ENCODE assay signal across 23 mouse cellular contexts in genomic region chr6:53853546-53853945, GRCm38 (mm10). TPM values are rescaled to one million over a fixed set of nuclear protein-coding genes. Genes with fewer than 3 reads are reported as not detected.
A peak's percentile ranks its signal among the peaks of the same experiment; 100 is the strongest.
DNase-seq lines count a peak whose midpoint lies in the region; ATAC-seq and TF ChIP-seq lines count a peak whose summit lies in the region.
"Had no signal": no experiment of that assay in that cellular context is flagged by ENCODE, and none has a peak within 500 bp of the region (broad histone marks: within the 10 kb centered on the region; RNA-seq: fewer than 3 reads in every experiment).

No protein-coding gene starts in this region.

- H3K36me3 ChIP-seq in hindbrain, postnatal 0 days (ENCODE audit: insufficient read depth, low read length): no peaks in the 10 kb centered on the region
- H3K36me3 ChIP-seq in hindbrain, embryonic 10.5 days: no peaks in the 10 kb centered on the region
- no peaks in the 10 kb centered on the region for H3K36me3 ChIP-seq in liver, embryonic 11.5 days (ENCODE audit: control insufficient read depth, insufficient read depth, low read length)
- no peaks in the 10 kb centered on the region for H3K36me3 ChIP-seq in liver, embryonic 12.5 days
- H3K36me3 ChIP-seq in kidney, embryonic 16.5 days (ENCODE audit: insufficient read depth, low read length): no peaks in the 10 kb centered on the region
- H3K36me3 ChIP-seq in stomach, embryonic 16.5 days (ENCODE audit: control insufficient read depth, insufficient read depth, low read length): no peaks in the 10 kb centered on the region
- H3K36me3 ChIP-seq: forebrain, embryonic 10.5 days; midbrain, embryonic 13.5 days; neural tube, embryonic 12.5 days had no signal

- H3K9ac ChIP-seq in hindbrain, postnatal 0 days (replicated peaks; ENCODE audit: low read length): no peak overlapping the region
- no peak overlapping the region for H3K9ac ChIP-seq in liver, embryonic 11.5 days (ENCODE audit: low read depth, low read length)
- H3K9ac ChIP-seq in liver, embryonic 12.5 days: no peak overlapping the region
- no peak overlapping the region for H3K9ac ChIP-seq in kidney, embryonic 16.5 days (replicated peaks; ENCODE audit: low read length)
- no peak overlapping the region for H3K9ac ChIP-seq in stomach, embryonic 16.5 days (ENCODE audit: low read length)
- H3K9ac ChIP-seq: hindbrain, embryonic 14.5 days; midbrain, embryonic 13.5 days; neural tube, embryonic 12.5 days had no signal

- ATAC-seq in hindbrain, postnatal 0 days: no peak
- ATAC-seq in liver, embryonic 11.5 days (replicated peaks; ENCODE audit: low FRiP score): no peak
- no peak for ATAC-seq in liver, embryonic 12.5 days
- ATAC-seq in kidney, embryonic 16.5 days (ENCODE audit: low FRiP score, low TSS enrichment): peak; percentile 73; the same call in 1 of the 2 replicates
- ATAC-seq in stomach, embryonic 16.5 days (ENCODE audit: insufficient read depth, low FRiP score): peak; percentile 29; the same call in 1 of the 2 replicates
- ATAC-seq: midbrain, embryonic 13.5 days had no signal

- H3K9me3 ChIP-seq in hindbrain, postnatal 0 days (ENCODE audit: low read length): no peaks in the 10 kb centered on the region
- no peaks in the 10 kb centered on the region for H3K9me3 ChIP-seq in hindbrain, embryonic 10.5 days
- no peaks in the 10 kb centered on the region for H3K9me3 ChIP-seq in liver, embryonic 11.5 days (ENCODE audit: control insufficient read depth, low read length)
- H3K9me3 ChIP-seq in liver, embryonic 12.5 days (replicated peaks): no peaks in the 10 kb centered on the region
- no peaks in the 10 kb centered on the region for H3K9me3 ChIP-seq in kidney, embryonic 16.5 days (ENCODE audit: low read length)
- no peaks in the 10 kb centered on the region for H3K9me3 ChIP-seq in stomach, embryonic 16.5 days (replicated peaks; ENCODE audit: control insufficient read depth, low read length)
- H3K9me3 ChIP-seq: forebrain, embryonic 10.5 days; megakaryocyte, embryonic 14.5 days; midbrain, embryonic 13.5 days; neural tube, embryonic 12.5 days had no signal

- DNase-seq in hindbrain, postnatal 0 days (ENCODE audit: low spot score): no peak
- no peak for DNase-seq in hindbrain, embryonic 10.5 days (ENCODE audit: low spot score)
- peak; percentile 24 for DNase-seq in liver, embryonic 11.5 days (ENCODE audit: low spot score)
- DNase-seq in urinary bladder, postnatal 14 days (ENCODE audit: low spot score): no peak
- no peak for DNase-seq in thymus, postnatal 10 days (ENCODE audit: low spot score in 2 of 2)
- DNase-seq: adrenal gland, postnatal 10 days; cerebellum, adult 18-20 months; cerebellum, postnatal 14 days; gastrocnemius, postnatal 36 days; heart, adult 2 months; lung, postnatal 36 days; retina, postnatal 1 day; right cerebral cortex, postnatal 25 days; thymus, postnatal 25 days had no signal

- no peaks in the 10 kb centered on the region for H3K27me3 ChIP-seq in hindbrain, postnatal 0 days (ENCODE audit: insufficient read depth, low read length)
- no peaks in the 10 kb centered on the region for H3K27me3 ChIP-seq in hindbrain, embryonic 10.5 days (ENCODE audit: insufficient read depth, poor library complexity, severe bottlenecking)
- no peaks in the 10 kb centered on the region for H3K27me3 ChIP-seq in liver, embryonic 11.5 days (replicated peaks; ENCODE audit: control insufficient read depth, insufficient read depth, low read length)
- H3K27me3 ChIP-seq in liver, embryonic 12.5 days (replicated peaks): no peaks in the 10 kb centered on the region
- no peaks in the 10 kb centered on the region for H3K27me3 ChIP-seq in kidney, embryonic 16.5 days (ENCODE audit: insufficient read depth, low read length)
- no peaks in the 10 kb centered on the region for H3K27me3 ChIP-seq in stomach, embryonic 16.5 days (ENCODE audit: control insufficient read depth, insufficient read depth, low read length)
- H3K27me3 ChIP-seq: midbrain, embryonic 13.5 days; neural tube, embryonic 12.5 days had no signal

- no peaks in the 10 kb centered on the region; the same call in 1 of the 2 replicates for H3K4me1 ChIP-seq in hindbrain, postnatal 0 days (ENCODE audit: insufficient read depth, low read length)
- 0 out of 2 replicates have a peak, but pooled peaks cover 5% of the 10 kb centered on the region for H3K4me1 ChIP-seq in hindbrain, embryonic 10.5 days (replicated peaks)
- no peaks in the 10 kb centered on the region for H3K4me1 ChIP-seq in liver, embryonic 11.5 days (replicated peaks; ENCODE audit: control insufficient read depth, insufficient read depth, low read length)
- H3K4me1 ChIP-seq in liver, embryonic 12.5 days: no peaks in the 10 kb centered on the region
- H3K4me1 ChIP-seq in kidney, embryonic 16.5 days (ENCODE audit: insufficient read depth, low read length): peaks cover 21% of the 10 kb centered on the region
- peaks cover 19% of the 10 kb centered on the region; the same call in 1 of the 2 replicates for H3K4me1 ChIP-seq in stomach, embryonic 16.5 days (ENCODE audit: control insufficient read depth, insufficient read depth, low read length)
- H3K4me1 ChIP-seq: megakaryocyte, embryonic 14.5 days had no signal

- peak overlapping the region; percentile 76; the same call in 1 of the 2 replicates for H3K27ac ChIP-seq in hindbrain, postnatal 0 days
- no peak overlapping the region for H3K27ac ChIP-seq in hindbrain, embryonic 10.5 days
- H3K27ac ChIP-seq in liver, embryonic 11.5 days (ENCODE audit: low read depth, low read length): no peak overlapping the region
- H3K27ac ChIP-seq in liver, embryonic 12.5 days: no peak overlapping the region
- H3K27ac ChIP-seq in kidney, embryonic 16.5 days (ENCODE audit: low read length): no peak overlapping the region
- H3K27ac ChIP-seq in stomach, embryonic 16.5 days (ENCODE audit: low read length): no peak overlapping the region
- H3K27ac ChIP-seq: forebrain, embryonic 10.5 days; heart, adult 2 months; hindbrain, embryonic 14.5 days; left cerebral cortex, adult 2 months; midbrain, embryonic 13.5 days; neural tube, embryonic 12.5 days had no signal

- H3K4me2 ChIP-seq in hindbrain, postnatal 0 days (ENCODE audit: low read depth, low read length): no peak overlapping the region
- no peak overlapping the region for H3K4me2 ChIP-seq in liver, embryonic 11.5 days
- no peak overlapping the region for H3K4me2 ChIP-seq in liver, embryonic 12.5 days
- H3K4me2 ChIP-seq in kidney, embryonic 16.5 days (replicated peaks; ENCODE audit: low read depth, low read length): no peak overlapping the region
- no peak overlapping the region for H3K4me2 ChIP-seq in stomach, embryonic 16.5 days (ENCODE audit: low read depth, low read length)
- H3K4me2 ChIP-seq: hindbrain, embryonic 14.5 days; midbrain, embryonic 13.5 days; neural tube, embryonic 12.5 days had no signal

- H3K4me3 ChIP-seq in hindbrain, postnatal 0 days (ENCODE audit: low read length): no peak overlapping the region
- H3K4me3 ChIP-seq in hindbrain, embryonic 10.5 days: no peak overlapping the region
- H3K4me3 ChIP-seq in liver, embryonic 11.5 days (ENCODE audit: low read depth, low read length): no peak overlapping the region
- H3K4me3 ChIP-seq in liver, embryonic 12.5 days: no peak overlapping the region
- H3K4me3 ChIP-seq in kidney, embryonic 16.5 days (ENCODE audit: low read length): no peak overlapping the region
- no peak overlapping the region for H3K4me3 ChIP-seq in stomach, embryonic 16.5 days (replicated peaks; ENCODE audit: low read length)
- H3K4me3 ChIP-seq: forebrain, embryonic 10.5 days; heart, adult 2 months; left cerebral cortex, adult 2 months; megakaryocyte, embryonic 14.5 days; midbrain, embryonic 13.5 days; neural tube, embryonic 12.5 days had no signal

- TF ChIP-seq CTCF in hindbrain, postnatal 0 days (IDR thresholded peaks at IDR 0.05; ENCODE audit: low read depth): no peak

- WGBS in hindbrain, postnatal 0 days: 78% methylated on average over 3 of the region's 3 CpGs
- WGBS in hindbrain, embryonic 10.5 days: 82% methylated on average over 3 of the region's 3 CpGs
- WGBS in liver, embryonic 11.5 days: 52% methylated on average over 3 of the region's 3 CpGs
- WGBS in liver, embryonic 12.5 days (ENCODE audit: insufficient replicate concordance): 61% methylated on average over 3 of the region's 3 CpGs
- WGBS in kidney, embryonic 16.5 days: 24% methylated on average over 3 of the region's 3 CpGs
- 48% methylated on average over 3 of the region's 3 CpGs for WGBS in stomach, embryonic 16.5 days

RNA-seq across cellular contexts. Expression of gene Tril, which starts 32.9 kb away (rescaled TPM):
- total RNA-seq in hindbrain, postnatal 0 days (2014; rRNA removed): 73.8 and 83.7 TPM in 2 replicates
- 35.9 and 39.6 TPM in 2 replicates for polyA plus RNA-seq in hindbrain, postnatal 0 days (2015; fragmentation: Nextera tagmentation; extraction: Ambion mirVana)
- polyA plus RNA-seq in hindbrain, embryonic 10.5 days (2016; fragmentation: Nextera tagmentation; extraction: Ambion mirVana): 30.8 and 32.4 TPM in 2 replicates
- polyA plus RNA-seq in liver, embryonic 11.5 days (2014; fragmentation: Nextera tagmentation; extraction: Ambion mirVana): 4.5 and 5.5 TPM in 2 replicates
- polyA plus RNA-seq in liver, embryonic 12.5 days (2016; fragmentation: Nextera tagmentation; extraction: Ambion mirVana): 1.5 TPM in 2 replicates
- 83.7 and 86.5 TPM in 2 replicates for polyA plus RNA-seq in kidney, embryonic 16.5 days (2015; fragmentation: Nextera tagmentation; extraction: Ambion mirVana)
- polyA plus RNA-seq in stomach, embryonic 16.5 days (2015; fragmentation: Nextera tagmentation; extraction: Ambion mirVana): 18.3 and 19.6 TPM in 2 replicates

Comparison
In these comparisons a context has a peak if more than half of its experiments do, and no peak if none do; other contexts are left out.
1. ATAC-seq: peak in kidney, embryonic 16.5 days (single experiment) and stomach, embryonic 16.5 days (single experiment); none in hindbrain, postnatal 0 days (single experiment), liver, embryonic 11.5 days (single experiment) and liver, embryonic 12.5 days (single experiment).